Mouse (Mus musculus) CH12.LX (cell line): ENCODE data around the gene Raf1.

Experiments
- CTCF ChIP-seq, 2 experiments: IDR thresholded peaks in 1 of 2; conservative IDR thresholded peaks in 1 of 2; 2 replicates each; pipeline ENCODE4 v1.5.1; 2011 to 2012; ENCODE audit warnings: low read depth in 2 of 2, low read length in 2 of 2, improper control_type of control experiment in 1 of 2, inconsistent platforms in 1 of 2, mild to moderate bottlenecking in 1 of 2, moderate library complexity in 1 of 2
- EP300 ChIP-seq: IDR thresholded peaks from 2 replicates; pipeline ENCODE4 v1.6.1; 2011; ENCODE audit warnings: low read length, improper control_type of control experiment
- HCFC1 ChIP-seq: IDR thresholded peaks from 2 replicates; pipeline ENCODE4 v1.6.1; 2012; ENCODE audit warnings: low read depth, mild to moderate bottlenecking, inconsistent platforms, low read length, improper control_type of control experiment
- MYC ChIP-seq: IDR thresholded peaks from 2 replicates; pipeline ENCODE4 v1.6.1; 2011; ENCODE audit warnings: low read depth, mild to moderate bottlenecking, improper control_type of control experiment, low read length
- POLR2A ChIP-seq: IDR thresholded peaks from 2 replicates; pipeline ENCODE4 v1.6.1; 2011; ENCODE audit warnings: low read depth, mild to moderate bottlenecking, improper control_type of control experiment, low read length
- POLR2AphosphoS2 ChIP-seq: IDR thresholded peaks from 2 replicates; pipeline ENCODE4 v1.6.1; 2011; ENCODE audit warnings: low read depth, low read length, improper control_type of control experiment
- RCOR1 ChIP-seq: conservative IDR thresholded peaks from 2 replicates; pipeline ENCODE4 v1.6.1; 2012; ENCODE audit warnings: low read depth, mild to moderate bottlenecking, inconsistent platforms, low read length, improper control_type of control experiment
- TCF12 ChIP-seq: IDR thresholded peaks from 2 replicates; pipeline ENCODE4 v1.6.1; 2014; ENCODE audit warnings: low read depth, mild to moderate bottlenecking, inconsistent platforms, low read length, improper control_type of control experiment
- USF1 ChIP-seq: IDR thresholded peaks from 2 replicates; pipeline ENCODE4 v1.6.1; 2014; ENCODE audit warnings: low read depth, mild to moderate bottlenecking, inconsistent platforms, low read length, improper control_type of control experiment
- ZNF384 ChIP-seq: IDR thresholded peaks from 2 replicates; pipeline ENCODE4 v1.6.1; 2012; ENCODE audit warnings: low read depth, low read length, improper control_type of control experiment, inconsistent platforms

DNA sequence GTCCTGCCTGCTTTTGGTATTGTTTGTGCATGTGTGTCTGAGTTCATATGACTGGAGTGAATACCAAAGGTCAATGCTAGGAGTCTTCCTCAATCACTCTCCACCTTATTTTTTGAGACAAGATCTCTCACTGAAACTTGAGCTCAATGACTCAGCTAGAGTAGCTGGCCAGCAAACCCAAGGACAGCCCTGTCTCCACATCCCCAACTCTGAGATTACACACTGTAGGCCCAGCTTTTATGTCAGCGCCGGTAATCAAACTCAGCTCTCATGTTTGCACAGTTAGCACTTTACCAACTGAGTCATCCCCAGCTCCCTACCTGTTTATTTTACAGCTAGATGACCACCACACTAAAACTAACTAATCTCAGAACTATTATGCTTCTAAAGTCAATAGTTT lies 42.4 kb downstream of the Raf1 start:
- TF ChIP-seq CTCF (conservative IDR thresholded peaks at IDR 0.05 in 1 of 2, IDR thresholded peaks at IDR 0.05 in 1 of 2; ENCODE audit: low read depth in 2 of 2, low read length in 2 of 2) (no peak), HCFC1 (no peak), POLR2A (no peak), USF1 (no peak), MYC (no peak), ZNF384 (no peak), RCOR1 (no peak), EP300 (no peak), TCF12 (no peak), POLR2AphosphoS2 (no peak)
